Mouse (Mus musculus): ENCODE data around the gene Traf5.

- TF ChIP-seq CTCF (IDR thresholded peaks at IDR 0.05; ENCODE audit: borderline replicate concordance, insufficient read depth, low read length) (no peak), POLR2A (IDR thresholded peaks at IDR 0.05; ENCODE audit: low read depth, low read length) (no peak)
These were observed 96.4 kb downstream of the Traf5 start for GRCm38 (mm10) chr1:191995916-191996315.

Data from embryonic fibroblast, embryonic 13.5 days (primary cell).